Mouse (Mus musculus) liver, adult 2 months (tissue): ENCODE measurements around the gene Hesx1.

Experiments used
- CTCF ChIP-seq: fragments of 200-500 bp; IDR thresholded peaks from 2 replicates; pipeline ENCODE4 v1.5.1; 2011; ENCODE audit warnings: low read depth, low read length, control low read depth
- POLR2A ChIP-seq: fragments of 200-500 bp; IDR thresholded peaks from 2 replicates; pipeline ENCODE4 v1.6.1; 2011; ENCODE audit warnings: low read length, control low read depth; ENCODE audit not compliant: insufficient read depth; ENCODE audit errors: extremely low read depth

GRCm38 (mm10) chr14:26994211-26994741 is at the start of gene Hesx1:
- TF ChIP-seq POLR2A: no peak
- TF ChIP-seq CTCF: no peak
